Mouse (Mus musculus) retina, embryonic 14.5 days (tissue): ENCODE measurements around the gene Fads3.

ENCODE experiments used
- DNase-seq: peaks from one replicate; pipeline ENCODE4 v3.0.0-alpha.2; 2015; ENCODE audit warnings: low spot score

Fads3 gene

GRCm38 (mm10) chr19:10053692-10054260 is 12.4 kb downstream of the Fads3 start:
- no peak for DNase-seq

GRCm38 (mm10) chr19:10054361-10055075 is 13.1 kb downstream of the Fads3 start:
- no peak for DNase-seq

- no peak for DNase-seq
Measured at GRCm38 (mm10) chr19:10055261-10055660, 13.9 kb downstream of the Fads3 start.

- no peak for DNase-seq
Measured at GRCm38 (mm10) chr19:10055783-10056660, 14.7 kb downstream of the Fads3 start.

- no peak for DNase-seq
Measured at GRCm38 (mm10) chr19:10056686-10057085, 15.3 kb downstream of the Fads3 start.

- no peak for DNase-seq
Measured at GRCm38 (mm10) chr19:10057486-10058351, 16.4 kb downstream of the Fads3 start.

- no peak for DNase-seq
Measured at GRCm38 (mm10) chr19:10058352-10058825, 17.0 kb downstream of the Fads3 start.

GRCm38 (mm10) chr19:10058876-10059427 is 17.6 kb downstream of the Fads3 start:
- no peak for DNase-seq

GRCm38 (mm10) chr19:10059911-10060567 is 18.7 kb downstream of the Fads3 start:
- DNase-seq = peak; percentile 81

GRCm38 (mm10) chr19:10060783-10061590 is 19.6 kb downstream of the Fads3 start:
- DNase-seq = peak; percentile 24

- no peak for DNase-seq
Measured at GRCm38 (mm10) chr19:10061624-10062023, 20.3 kb downstream of the Fads3 start.

GRCm38 (mm10) chr19:10062292-10062691 is 20.9 kb downstream of the Fads3 start:
- DNase-seq = no peak

GRCm38 (mm10) chr19:10062862-10063261 is 21.5 kb downstream of the Fads3 start:
- no peak for DNase-seq

GRCm38 (mm10) chr19:10064173-10065012 is 23.0 kb downstream of the Fads3 start:
- DNase-seq = no peak

GRCm38 (mm10) chr19:10065465-10066188 is 24.3 kb downstream of the Fads3 start:
- DNase-seq = no peak

- DNase-seq = no peak
Measured at GRCm38 (mm10) chr19:10066189-10066500, 24.8 kb downstream of the Fads3 start.

GRCm38 (mm10) chr19:10066502-10066901 is 25.1 kb downstream of the Fads3 start:
- DNase-seq = no peak

GRCm38 (mm10) chr19:10067701-10068100 is 26.3 kb downstream of the Fads3 start:
- DNase-seq = no peak
